Mouse (Mus musculus): Measurements from ENCODE around the gene Mylip. TPM values are rescaled to one million over a fixed set of nuclear protein-coding genes. Genes with fewer than 3 reads are reported as not detected.

The Mylip gene
- 10.4 and 11.2 TPM in 2 replicates for polyA plus RNA-seq (2014; fragmentation: Nextera tagmentation; extraction: Ambion mirVana)

- DNase-seq (ENCODE audit: low spot score) = peak; percentile 99
- under 1% methylated on average over 53 of the region's 81 CpGs for WGBS
- Histone ChIP-seq H3K36me3 (ENCODE audit: control insufficient read depth, insufficient read depth, low read length) (peaks cover 3% of the 10 kb centered on the region; the same call in 1 of the 2 replicates), H3K4me1 (ENCODE audit: control insufficient read depth, insufficient read depth, low read length) (peaks cover 22% of the 10 kb centered on the region), H3K4me3 (ENCODE audit: low read depth, low read length) (peak within 1 kb of the TSS; percentile 65), H3K27ac (replicated peaks; ENCODE audit: low read depth, low read length) (peak within 1 kb of the TSS; percentile 90), H3K4me2 (ENCODE audit: low read depth, low read length) (peak within 1 kb of the TSS; percentile 71), H3K27me3 (replicated peaks; ENCODE audit: control insufficient read depth, insufficient read depth, low read length) (no peaks in the 10 kb centered on the region), H3K9me3 (ENCODE audit: control insufficient read depth, low read length) (no peaks in the 10 kb centered on the region), H3K9ac (ENCODE audit: low read depth, low read length) (peak within 1 kb of the TSS; percentile 87)
- peak; percentile 94 for ATAC-seq (ENCODE audit: low read depth)
These were observed at the start of gene Mylip for GRCm38 (mm10) chr13:45389448-45390311. Gene Mylip, plus strand, starts transcription at chr13:45389742.

- H3K4me3 ChIP-seq (ENCODE audit: low read depth, low read length) = no peak overlapping the region
These were observed 47.6 kb upstream of the Mylip start for GRCm38 (mm10) chr13:45341991-45342390.

GRCm38 (mm10) chr13:45343541-45343940 is 46.0 kb upstream of the Mylip start:
- ATAC-seq (ENCODE audit: low read depth) = no peak
- WGBS = 72% methylated on average over 6 of the region's 6 CpGs

More at GRCm38 (mm10) chr13:45341991-45342390, 47.6 kb upstream of the Mylip start:
- Histone ChIP-seq H3K27me3 (replicated peaks; ENCODE audit: control insufficient read depth, insufficient read depth, low read length) (no peaks in the 10 kb centered on the region; the same call in 1 of the 2 replicates), H3K4me2 (ENCODE audit: low read depth, low read length) (no peak overlapping the region), H3K36me3 (ENCODE audit: control insufficient read depth, insufficient read depth, low read length) (no peaks in the 10 kb centered on the region), H3K9ac (ENCODE audit: low read depth, low read length) (no peak overlapping the region), H3K4me1 (ENCODE audit: control insufficient read depth, insufficient read depth, low read length) (peaks cover 12% of the 10 kb centered on the region; the same call in 1 of the 2 replicates), H3K9me3 (ENCODE audit: control insufficient read depth, low read length) (no peaks in the 10 kb centered on the region), H3K27ac (replicated peaks; ENCODE audit: low read depth, low read length) (no peak overlapping the region)
- DNase-seq (ENCODE audit: low spot score) (no peak), ATAC-seq (ENCODE audit: low read depth) (no peak)

GRCm38 (mm10) chr13:45343966-45344365 is 45.6 kb upstream of the Mylip start:
- Histone ChIP-seq H3K4me1 (ENCODE audit: control insufficient read depth, insufficient read depth, low read length) (peaks cover 12% of the 10 kb centered on the region; the same call in 1 of the 2 replicates), H3K27me3 (replicated peaks; ENCODE audit: control insufficient read depth, insufficient read depth, low read length) (no peaks in the 10 kb centered on the region; the same call in 1 of the 2 replicates), H3K27ac (replicated peaks; ENCODE audit: low read depth, low read length) (no peak overlapping the region), H3K4me3 (ENCODE audit: low read depth, low read length) (no peak overlapping the region), H3K36me3 (ENCODE audit: control insufficient read depth, insufficient read depth, low read length) (no peaks in the 10 kb centered on the region), H3K9me3 (ENCODE audit: control insufficient read depth, low read length) (no peaks in the 10 kb centered on the region), H3K4me2 (ENCODE audit: low read depth, low read length) (no peak overlapping the region), H3K9ac (ENCODE audit: low read depth, low read length) (no peak overlapping the region)
- DNase-seq (ENCODE audit: low spot score) = peak; percentile 77
- 29% methylated on average over 4 of the region's 4 CpGs for WGBS
- ATAC-seq (ENCODE audit: low read depth) = peak; percentile 35; the same call in 1 of the 2 replicates

More at GRCm38 (mm10) chr13:45343541-45343940, 46.0 kb upstream of the Mylip start:
- H3K4me1 ChIP-seq (ENCODE audit: control insufficient read depth, insufficient read depth, low read length) = peaks cover 12% of the 10 kb centered on the region; the same call in 1 of the 2 replicates
- DNase-seq (ENCODE audit: low spot score) = no peak
- H3K27ac ChIP-seq (replicated peaks; ENCODE audit: low read depth, low read length) = no peak overlapping the region
- no peaks in the 10 kb centered on the region; the same call in 1 of the 2 replicates for H3K27me3 ChIP-seq (replicated peaks; ENCODE audit: control insufficient read depth, insufficient read depth, low read length)
- no peaks in the 10 kb centered on the region for H3K36me3 ChIP-seq (ENCODE audit: control insufficient read depth, insufficient read depth, low read length)
- no peaks in the 10 kb centered on the region for H3K9me3 ChIP-seq (ENCODE audit: control insufficient read depth, low read length)
- H3K4me2 ChIP-seq (ENCODE audit: low read depth, low read length) = no peak overlapping the region
- H3K4me3 ChIP-seq (ENCODE audit: low read depth, low read length) = no peak overlapping the region
- no peak overlapping the region for H3K9ac ChIP-seq (ENCODE audit: low read depth, low read length)

GRCm38 (mm10) chr13:45345471-45346159 is 43.9 kb upstream of the Mylip start:
- Histone ChIP-seq H3K27me3 (replicated peaks; ENCODE audit: control insufficient read depth, insufficient read depth, low read length) (no peaks in the 10 kb centered on the region), H3K27ac (replicated peaks; ENCODE audit: low read depth, low read length) (peak overlapping the region; percentile 59), H3K9me3 (ENCODE audit: control insufficient read depth, low read length) (no peaks in the 10 kb centered on the region), H3K4me3 (ENCODE audit: low read depth, low read length) (no peak overlapping the region), H3K36me3 (ENCODE audit: control insufficient read depth, insufficient read depth, low read length) (no peaks in the 10 kb centered on the region), H3K4me1 (ENCODE audit: control insufficient read depth, insufficient read depth, low read length) (peaks cover 12% of the 10 kb centered on the region; the same call in 1 of the 2 replicates), H3K4me2 (ENCODE audit: low read depth, low read length) (peak overlapping the region; percentile 29), H3K9ac (ENCODE audit: low read depth, low read length) (no peak overlapping the region)
- ATAC-seq (ENCODE audit: low read depth) (peak; percentile 71), DNase-seq (ENCODE audit: low spot score) (peak; percentile 82)
- 21% methylated on average over 14 of the region's 14 CpGs for WGBS

- 80% methylated on average over 5 of the region's 5 CpGs for WGBS
- H3K36me3 ChIP-seq (ENCODE audit: control insufficient read depth, insufficient read depth, low read length) = no peaks in the 10 kb centered on the region
- H3K27ac ChIP-seq (replicated peaks; ENCODE audit: low read depth, low read length) = no peak overlapping the region
- H3K9ac ChIP-seq (ENCODE audit: low read depth, low read length) = no peak overlapping the region
- no peak for ATAC-seq (ENCODE audit: low read depth)
- H3K9me3 ChIP-seq (ENCODE audit: control insufficient read depth, low read length) = no peaks in the 10 kb centered on the region
- no peak for DNase-seq (ENCODE audit: low spot score)
- no peak overlapping the region for H3K4me2 ChIP-seq (ENCODE audit: low read depth, low read length)
- no peak overlapping the region for H3K4me3 ChIP-seq (ENCODE audit: low read depth, low read length)
- no peaks in the 10 kb centered on the region for H3K27me3 ChIP-seq (replicated peaks; ENCODE audit: control insufficient read depth, insufficient read depth, low read length)
- H3K4me1 ChIP-seq (ENCODE audit: control insufficient read depth, insufficient read depth, low read length) = no peaks in the 10 kb centered on the region
These were observed 38.1 kb upstream of the Mylip start for GRCm38 (mm10) chr13:45351483-45351882.

- no peak overlapping the region for H3K4me2 ChIP-seq (ENCODE audit: low read depth, low read length)
- no peak for DNase-seq (ENCODE audit: low spot score)
These were observed 34.7 kb upstream of the Mylip start for GRCm38 (mm10) chr13:45354824-45355223.

GRCm38 (mm10) chr13:45358208-45358607 is 31.3 kb upstream of the Mylip start:
- Histone ChIP-seq H3K27ac (replicated peaks; ENCODE audit: low read depth, low read length) (no peak overlapping the region), H3K9me3 (ENCODE audit: control insufficient read depth, low read length) (peaks cover 7% of the 10 kb centered on the region; the same call in 1 of the 2 replicates), H3K4me2 (ENCODE audit: low read depth, low read length) (no peak overlapping the region), H3K9ac (ENCODE audit: low read depth, low read length) (no peak overlapping the region), H3K27me3 (replicated peaks; ENCODE audit: control insufficient read depth, insufficient read depth, low read length) (no peaks in the 10 kb centered on the region), H3K4me3 (ENCODE audit: low read depth, low read length) (no peak overlapping the region), H3K4me1 (ENCODE audit: control insufficient read depth, insufficient read depth, low read length) (no peaks in the 10 kb centered on the region), H3K36me3 (ENCODE audit: control insufficient read depth, insufficient read depth, low read length) (no peaks in the 10 kb centered on the region)
- ATAC-seq (ENCODE audit: low read depth) (no peak), DNase-seq (ENCODE audit: low spot score) (no peak)
- WGBS = 84% methylated on average over 5 of the region's 5 CpGs

More at GRCm38 (mm10) chr13:45354824-45355223, 34.7 kb upstream of the Mylip start:
- 80% methylated on average over 2 of the region's 2 CpGs for WGBS
- Histone ChIP-seq H3K27ac (replicated peaks; ENCODE audit: low read depth, low read length) (no peak overlapping the region), H3K36me3 (ENCODE audit: control insufficient read depth, insufficient read depth, low read length) (no peaks in the 10 kb centered on the region), H3K9ac (ENCODE audit: low read depth, low read length) (no peak overlapping the region), H3K9me3 (ENCODE audit: control insufficient read depth, low read length) (no peaks in the 10 kb centered on the region), H3K27me3 (replicated peaks; ENCODE audit: control insufficient read depth, insufficient read depth, low read length) (no peaks in the 10 kb centered on the region), H3K4me3 (ENCODE audit: low read depth, low read length) (no peak overlapping the region), H3K4me1 (ENCODE audit: control insufficient read depth, insufficient read depth, low read length) (no peaks in the 10 kb centered on the region)
- ATAC-seq (ENCODE audit: low read depth) = no peak

Measured in embryonic facial prominence, embryonic 14.5 days (tissue).